22 mouse cellular contexts compared by ENCODE assay signal in the genomic region with DNA sequence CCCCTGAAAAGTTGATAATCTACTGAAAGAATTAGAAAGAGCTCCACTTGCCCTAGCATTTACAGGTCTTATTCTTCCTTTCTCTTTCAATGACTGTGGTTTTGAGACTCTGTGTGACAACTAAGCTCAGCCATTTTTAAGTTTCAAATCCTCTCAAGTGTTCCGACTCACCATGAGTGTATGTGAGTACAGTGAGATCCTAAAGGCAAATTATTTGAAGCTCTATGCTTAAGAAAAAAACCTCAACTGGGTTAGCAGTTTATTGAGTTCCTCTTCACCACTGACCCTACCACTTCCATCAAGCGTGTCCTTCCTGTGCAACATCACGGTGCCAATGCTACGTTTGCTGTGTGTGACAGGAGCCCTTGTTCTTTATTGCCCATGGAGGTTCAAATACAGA. TPM values are rescaled to one million over a fixed set of nuclear protein-coding genes. Genes with fewer than 3 reads are reported as not detected.
DNase-seq lines count a peak whose midpoint lies in the region; ATAC-seq and TF ChIP-seq lines count a peak whose summit lies in the region.
"Had no signal": no experiment of that assay in that cellular context is flagged by ENCODE, and none has a peak within 500 bp of the region (broad histone marks: within the 10 kb centered on the region; RNA-seq: fewer than 3 reads in every experiment).

No protein-coding gene starts in this region.

- H3K27ac ChIP-seq in spleen, adult 2 months (ENCODE audit: insufficient read depth, low read length), result no peak overlapping the region
- H3K27ac ChIP-seq in layer of hippocampus, adult 2 months, result no peak overlapping the region
- H3K27ac ChIP-seq in kidney, embryonic 14.5 days (ENCODE audit: low read depth, low read length), result no peak overlapping the region
- H3K27ac ChIP-seq: embryonic facial prominence, embryonic 10.5 days; embryonic facial prominence, embryonic 12.5 days; forebrain, embryonic 13.5 days; forebrain, embryonic 15.5 days had no signal

- H3K9me3 ChIP-seq in kidney, embryonic 14.5 days (ENCODE audit: control insufficient read depth, low read length), result no peaks in the 10 kb centered on the region
- H3K9me3 ChIP-seq: embryonic facial prominence, embryonic 10.5 days; embryonic facial prominence, embryonic 12.5 days; forebrain, embryonic 13.5 days; forebrain, embryonic 15.5 days; G1E had no signal

- no peak for TF ChIP-seq CTCF in spleen, adult 2 months (IDR thresholded peaks at IDR 0.05; ENCODE audit: extremely low read depth, insufficient read depth, insufficient read length, insufficient replicate concordance)
- no peak for TF ChIP-seq CTCF in layer of hippocampus, adult 2 months (conservative IDR thresholded peaks at IDR 0.05)

- no peaks in the 10 kb centered on the region for H3K27me3 ChIP-seq in spleen, adult 2 months (ENCODE audit: control insufficient read depth, insufficient read depth, low read length)
- H3K27me3 ChIP-seq in splenic B cell, adult 2 months (ENCODE audit: control insufficient read depth, insufficient read depth, low read length, poor library complexity, severe bottlenecking), result no peaks in the 10 kb centered on the region
- no peaks in the 10 kb centered on the region for H3K27me3 ChIP-seq in kidney, embryonic 14.5 days (ENCODE audit: control insufficient read depth, insufficient read depth, low read length)
- H3K27me3 ChIP-seq: embryonic facial prominence, embryonic 12.5 days; forebrain, embryonic 13.5 days; forebrain, embryonic 15.5 days; Patski had no signal

- no peak for TF ChIP-seq POLR2A in spleen, adult 2 months (IDR thresholded peaks at IDR 0.05; ENCODE audit: low read depth, low read length)

- H3K36me3 ChIP-seq in spleen, adult 2 months (ENCODE audit: control insufficient read depth, insufficient read depth, low read length), result peaks cover 3% of the 10 kb centered on the region; the same call in 1 of the 2 replicates
- peaks cover 3% of the 10 kb centered on the region; the same call in 1 of the 2 replicates for H3K36me3 ChIP-seq in splenic B cell, adult 2 months (ENCODE audit: control insufficient read depth, insufficient read depth, low read length, poor library complexity, severe bottlenecking)
- peaks cover under 1% of the 10 kb centered on the region; the same call in 1 of the 2 replicates for H3K36me3 ChIP-seq in kidney, embryonic 14.5 days (ENCODE audit: control insufficient read depth, insufficient read depth, low read length)
- H3K36me3 ChIP-seq: forebrain, embryonic 15.5 days had no signal

- WGBS in spleen, adult 2 months, result 22% methylated on average over 4 of the region's 4 CpGs
- WGBS in kidney, embryonic 14.5 days, result 91% methylated on average over 4 of the region's 4 CpGs

- ATAC-seq in megakaryocyte, adult 5-6 weeks (ENCODE audit: poor library complexity, severe bottlenecking), result peak; percentile 33; the same call in 1 of the 2 replicates
- ATAC-seq in kidney, embryonic 14.5 days (ENCODE audit: low FRiP score, low TSS enrichment), result no peak
- ATAC-seq: activated CD4-positive, CD25-positive, alpha-beta regulatory T cell, adult 4 months; forebrain, embryonic 13.5 days; forebrain, embryonic 15.5 days; Patski had no signal

- no peak overlapping the region for H3K9ac ChIP-seq in kidney, embryonic 14.5 days (ENCODE audit: low read depth, low read length)
- H3K9ac ChIP-seq: embryonic facial prominence, embryonic 12.5 days; forebrain, embryonic 13.5 days; forebrain, embryonic 15.5 days had no signal

- peak; percentile 22 to 39 for DNase-seq in spleen, adult 2 months (ENCODE audit: low read depth in 1 of 2, low spot score in 2 of 2)
- DNase-seq in spleen, postnatal 4 days (ENCODE audit: low spot score in 2 of 2), result no peak
- peak; percentile 32 to 49 for DNase-seq in B cell, adult 2 months
- peak; percentile 74 for DNase-seq in splenic B cell, adult 2 months (ENCODE audit: low read depth, low spot score)
- no peak for DNase-seq in layer of hippocampus, adult 2 months (ENCODE audit: low spot score in 2 of 2)
- DNase-seq: adrenal gland, adult 8-10 months; adrenal gland, postnatal 14 days; adrenal gland, postnatal 36 days; cerebellum, adult 11-12 months; cerebellum, adult 2 months; cerebellum, adult 9-10 months; cerebellum, postnatal 10 days; cerebellum, postnatal 25 days had no signal

- H3K4me1 ChIP-seq in spleen, adult 2 months (ENCODE audit: control insufficient read depth, insufficient read depth, insufficient read length), result 0 out of 2 replicates have a peak, but pooled peaks cover 3% of the 10 kb centered on the region
- no peaks in the 10 kb centered on the region for H3K4me1 ChIP-seq in kidney, embryonic 14.5 days (ENCODE audit: control insufficient read depth, insufficient read depth, low read length)
- H3K4me1 ChIP-seq: embryonic facial prominence, embryonic 10.5 days; embryonic facial prominence, embryonic 12.5 days; forebrain, embryonic 13.5 days; forebrain, embryonic 15.5 days had no signal

- H3K4me2 ChIP-seq in kidney, embryonic 14.5 days (replicated peaks; ENCODE audit: low read depth, low read length), result no peak overlapping the region
- H3K4me2 ChIP-seq: embryonic facial prominence, embryonic 12.5 days; forebrain, embryonic 13.5 days; forebrain, embryonic 15.5 days had no signal

- no peak overlapping the region for H3K4me3 ChIP-seq in spleen, adult 2 months (ENCODE audit: extremely low read depth, insufficient read depth, insufficient read length)
- H3K4me3 ChIP-seq in layer of hippocampus, adult 2 months, result no peak overlapping the region
- H3K4me3 ChIP-seq in kidney, embryonic 14.5 days (ENCODE audit: low read length), result no peak overlapping the region
- H3K4me3 ChIP-seq: embryonic facial prominence, embryonic 10.5 days; embryonic facial prominence, embryonic 12.5 days; forebrain, embryonic 13.5 days; forebrain, embryonic 15.5 days had no signal

RNA-seq across cellular contexts. Expression of gene Hibadh, which starts 9.6 kb away (rescaled TPM):
- 13.3 and 13.6 TPM in 2 replicates for polyA plus RNA-seq in spleen, adult 2 months (2012; rRNA removed)
- 41.2 and 45.0 TPM in 2 replicates for total RNA-seq in megakaryocyte, adult 5-6 weeks (2015)
- 23.8 and 29.6 TPM in 2 replicates for total RNA-seq in megakaryocyte, adult 5-6 weeks (2017)
- 10 to 100 TPM; 44.4 to 44.9 TPM for total RNA-seq in layer of hippocampus, adult 2 months (2021)
- polyA plus RNA-seq in kidney, embryonic 14.5 days (2014; fragmentation: Nextera tagmentation; extraction: Ambion mirVana), result 69.5 and 95.1 TPM in 2 replicates

Comparison
In these comparisons a context has a peak if more than half of its experiments do, and no peak if none do; other contexts are left out.
1. DNase-seq: peak in spleen, adult 2 months (2 of 2), B cell, adult 2 months (2 of 2) and splenic B cell, adult 2 months (single experiment); none in spleen, postnatal 4 days (0 of 2) and layer of hippocampus, adult 2 months (0 of 2).